Mouse (Mus musculus) lung, postnatal 0 days (tissue): ENCODE measurements around the gene Chn2.

Source experiments
- CTCF ChIP-seq: IDR thresholded peaks from 2 replicates; pipeline ENCODE4 v1.5.1; 2016; ENCODE audit warnings: antibody characterized with exemption, mild to moderate bottlenecking
- EP300 ChIP-seq: IDR thresholded peaks from 2 replicates; pipeline ENCODE4 v1.6.1; 2016; ENCODE audit warnings: antibody characterized with exemption, mild to moderate bottlenecking, control low read depth

DNA sequence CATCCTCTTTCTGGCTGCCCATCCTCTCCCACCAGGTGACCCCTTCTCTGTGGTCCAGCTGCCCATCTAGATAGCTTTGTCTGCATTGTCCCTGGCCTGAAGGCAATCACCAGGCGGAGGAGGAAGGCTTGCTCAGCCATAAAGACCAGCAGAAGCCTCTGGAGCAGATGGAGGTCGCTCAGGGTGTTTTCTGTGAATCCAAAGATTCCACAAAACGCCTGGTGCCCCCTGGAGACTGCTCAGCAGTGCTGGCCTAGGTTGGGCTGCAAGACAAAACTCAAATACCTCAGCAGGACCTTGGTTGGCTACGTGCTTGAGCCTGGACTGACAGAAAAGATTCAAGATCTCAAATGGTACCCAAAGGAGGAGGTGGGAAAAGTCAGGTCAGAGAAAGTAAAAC, 186.0 kb downstream of the Chn2 start:
- peak; percentile 24; the same call in 1 of the 2 replicates for TF ChIP-seq CTCF
- TF ChIP-seq EP300 = no peak
